In the genomic region with DNA sequence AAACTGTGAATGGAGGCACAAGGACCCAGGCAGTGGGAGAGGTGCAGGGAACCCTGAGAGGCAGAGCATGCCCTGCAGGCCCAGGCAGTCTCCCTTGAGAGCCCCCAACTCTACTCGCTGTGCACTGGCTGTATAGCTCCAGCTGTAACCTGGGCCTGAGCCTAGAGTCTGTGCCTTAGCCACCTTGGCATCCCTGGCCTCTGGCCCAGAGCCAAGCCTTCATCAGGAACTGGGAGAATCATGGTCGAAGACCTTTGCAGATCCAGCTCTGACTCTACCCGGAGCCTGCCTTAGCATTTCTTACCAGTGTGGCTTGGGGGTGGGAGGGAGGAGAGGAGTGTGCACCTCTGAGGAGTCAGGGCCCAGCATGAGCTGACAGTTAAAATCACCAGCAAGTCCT, we compare ENCODE assay signal across 14 mouse cellular contexts.
DNase-seq lines count a peak whose midpoint lies in the region; ATAC-seq and TF ChIP-seq lines count a peak whose summit lies in the region.
"Had no signal": no experiment of that assay in that cellular context is flagged by ENCODE, and none has a peak within 500 bp of the region (broad histone marks: within the 10 kb centered on the region; RNA-seq: fewer than 3 reads in every experiment).

No protein-coding gene starts in this region.

- H3K4me3 ChIP-seq in heart, embryonic 11.5 days (ENCODE audit: low read depth, low read length): no peak overlapping the region
- no peak overlapping the region for H3K4me3 ChIP-seq in midbrain, embryonic 14.5 days (replicated peaks; ENCODE audit: low read depth, low read length)
- no peak overlapping the region for H3K4me3 ChIP-seq in midbrain, embryonic 15.5 days
- H3K4me3 ChIP-seq in liver, postnatal 0 days (ENCODE audit: low read depth, low read length): no peak overlapping the region
- H3K4me3 ChIP-seq: intestine, embryonic 15.5 days; midbrain, embryonic 12.5 days had no signal

- intact Hi-C loops in heart, postnatal 36 days (cut with DNase I): no loop called here

- WGBS in heart, embryonic 11.5 days (ENCODE audit: insufficient replicate concordance): 40% methylated on average over 3 of the region's 3 CpGs
- 65% methylated on average over 3 of the region's 3 CpGs for WGBS in midbrain, embryonic 14.5 days
- WGBS in midbrain, embryonic 15.5 days: 67% methylated on average over 3 of the region's 3 CpGs
- 70% methylated on average over 3 of the region's 3 CpGs for WGBS in liver, postnatal 0 days (ENCODE audit: insufficient replicate concordance)

- ATAC-seq in heart, embryonic 11.5 days (replicated peaks; ENCODE audit: insufficient number of reproducible peaks, low FRiP score, low TSS enrichment): no peak
- no peak for ATAC-seq in midbrain, embryonic 14.5 days (ENCODE audit: low FRiP score, low TSS enrichment)
- ATAC-seq in midbrain, embryonic 15.5 days (replicated peaks): no peak
- peak; percentile 16; the same call in 1 of the 2 replicates for ATAC-seq in megakaryocyte-erythroid progenitor cell, adult 5-6 weeks (replicated peaks; ENCODE audit: low FRiP score, low TSS enrichment, poor library complexity, severe bottlenecking)
- no peak for ATAC-seq in liver, postnatal 0 days
- ATAC-seq: intestine, embryonic 15.5 days had no signal

- H3K36me3 ChIP-seq in heart, embryonic 11.5 days (ENCODE audit: control insufficient read depth, insufficient read depth, low read length): no peaks in the 10 kb centered on the region
- H3K36me3 ChIP-seq in midbrain, embryonic 14.5 days (ENCODE audit: control insufficient read depth, insufficient read depth, low read length): no peaks in the 10 kb centered on the region
- no peaks in the 10 kb centered on the region for H3K36me3 ChIP-seq in midbrain, embryonic 15.5 days (replicated peaks)
- no peaks in the 10 kb centered on the region for H3K36me3 ChIP-seq in liver, postnatal 0 days (replicated peaks; ENCODE audit: insufficient read depth, low read length)
- H3K36me3 ChIP-seq: intestine, embryonic 15.5 days; midbrain, embryonic 12.5 days had no signal

- no peaks in the 10 kb centered on the region for H3K27me3 ChIP-seq in heart, embryonic 11.5 days (ENCODE audit: control insufficient read depth, insufficient read depth, low read length)
- no peaks in the 10 kb centered on the region for H3K27me3 ChIP-seq in midbrain, embryonic 14.5 days (ENCODE audit: control insufficient read depth, insufficient read depth, low read length)
- H3K27me3 ChIP-seq in midbrain, embryonic 15.5 days (replicated peaks): no peaks in the 10 kb centered on the region
- H3K27me3 ChIP-seq in liver, postnatal 0 days (ENCODE audit: insufficient read depth, low read length): no peaks in the 10 kb centered on the region
- H3K27me3 ChIP-seq: intestine, embryonic 15.5 days; midbrain, embryonic 12.5 days had no signal

- no peak overlapping the region for H3K4me2 ChIP-seq in heart, embryonic 11.5 days
- H3K4me2 ChIP-seq in midbrain, embryonic 14.5 days (ENCODE audit: low read length): no peak overlapping the region
- H3K4me2 ChIP-seq in midbrain, embryonic 15.5 days: no peak overlapping the region
- H3K4me2 ChIP-seq in liver, postnatal 0 days (ENCODE audit: low read depth, low read length): no peak overlapping the region
- H3K4me2 ChIP-seq: intestine, embryonic 15.5 days; midbrain, embryonic 12.5 days had no signal

- no peak for TF ChIP-seq EP300 in liver, postnatal 0 days (IDR thresholded peaks at IDR 0.05; ENCODE audit: low read depth)

- DNase-seq in adrenal gland, postnatal 10 days: peak; percentile 37
- DNase-seq in adrenal gland, adult 8-10 months: no peak
- DNase-seq in heart, postnatal 36 days: no peak
- peak; percentile 11 for DNase-seq in midbrain, embryonic 14.5 days
- no peak for DNase-seq in liver, postnatal 0 days
- DNase-seq: layer of hippocampus, adult 9-11 months; lung, postnatal 14 days; thymus, postnatal 14 days had no signal

- no peak for TF ChIP-seq CTCF in liver, postnatal 0 days (IDR thresholded peaks at IDR 0.05; ENCODE audit: low read depth)

- H3K9me3 ChIP-seq in heart, embryonic 11.5 days (replicated peaks; ENCODE audit: control insufficient read depth, low read length): no peaks in the 10 kb centered on the region
- H3K9me3 ChIP-seq in midbrain, embryonic 14.5 days (ENCODE audit: control insufficient read depth, low read length): no peaks in the 10 kb centered on the region
- H3K9me3 ChIP-seq in midbrain, embryonic 15.5 days: no peaks in the 10 kb centered on the region
- no peaks in the 10 kb centered on the region for H3K9me3 ChIP-seq in liver, postnatal 0 days (ENCODE audit: low read length)
- H3K9me3 ChIP-seq: intestine, embryonic 15.5 days; midbrain, embryonic 12.5 days had no signal

- peaks cover 17% of the 10 kb centered on the region for H3K4me1 ChIP-seq in heart, embryonic 11.5 days (ENCODE audit: control insufficient read depth, insufficient read depth, low read length)
- H3K4me1 ChIP-seq in midbrain, embryonic 14.5 days (ENCODE audit: control insufficient read depth, insufficient read depth, low read length): peaks cover 11% of the 10 kb centered on the region; the same call in 1 of the 2 replicates
- peaks cover 24% of the 10 kb centered on the region for H3K4me1 ChIP-seq in midbrain, embryonic 15.5 days
- H3K4me1 ChIP-seq in liver, postnatal 0 days (ENCODE audit: insufficient read depth): peaks cover 4% of the 10 kb centered on the region
- H3K4me1 ChIP-seq: intestine, embryonic 15.5 days had no signal

- no peak overlapping the region for H3K9ac ChIP-seq in heart, embryonic 11.5 days (ENCODE audit: low read depth, low read length)
- H3K9ac ChIP-seq in midbrain, embryonic 14.5 days (replicated peaks; ENCODE audit: low read length): no peak overlapping the region
- no peak overlapping the region for H3K9ac ChIP-seq in midbrain, embryonic 15.5 days
- H3K9ac ChIP-seq in liver, postnatal 0 days (replicated peaks): no peak overlapping the region
- H3K9ac ChIP-seq: intestine, embryonic 15.5 days; liver, embryonic 14.5 days; midbrain, embryonic 12.5 days had no signal

- 0 out of 2 replicates have a peak overlapping the region, but pooled peaks have one; percentile 17 for H3K27ac ChIP-seq in heart, embryonic 11.5 days (ENCODE audit: low read depth, low read length)
- H3K27ac ChIP-seq in midbrain, embryonic 14.5 days (replicated peaks; ENCODE audit: low read depth, low read length): no peak overlapping the region
- H3K27ac ChIP-seq in midbrain, embryonic 15.5 days: no peak overlapping the region
- H3K27ac ChIP-seq in liver, postnatal 0 days (ENCODE audit: low read depth): no peak overlapping the region
- H3K27ac ChIP-seq: intestine, embryonic 15.5 days; liver, embryonic 14.5 days; midbrain, embryonic 12.5 days had no signal

Comparison
In these comparisons a context has a peak if more than half of its experiments do, and no peak if none do; other contexts are left out.
1. DNase-seq: peak in adrenal gland, postnatal 10 days (single experiment) and midbrain, embryonic 14.5 days (single experiment); none in adrenal gland, adult 8-10 months (single experiment), heart, postnatal 36 days (0 of 2) and liver, postnatal 0 days (single experiment).